Mouse (Mus musculus): ENCODE data around the gene Epha2. TPM values are rescaled to one million over a fixed set of nuclear protein-coding genes. Genes with fewer than 3 reads are reported as not detected.

The Epha2 gene
- polyA plus RNA-seq, 1 experiment from 2014 or later, result 2.6 TPM

GRCm38 (mm10) chr4:141306057-141306456 is 5.0 kb downstream of the Epha2 start:
- WGBS, result 49% methylated on average over 8 of the region's 8 CpGs
- Histone ChIP-seq H3K27me3 (peaks cover 34% of the 10 kb centered on the region), H3K4me3 (no peak overlapping the region)

DNA sequence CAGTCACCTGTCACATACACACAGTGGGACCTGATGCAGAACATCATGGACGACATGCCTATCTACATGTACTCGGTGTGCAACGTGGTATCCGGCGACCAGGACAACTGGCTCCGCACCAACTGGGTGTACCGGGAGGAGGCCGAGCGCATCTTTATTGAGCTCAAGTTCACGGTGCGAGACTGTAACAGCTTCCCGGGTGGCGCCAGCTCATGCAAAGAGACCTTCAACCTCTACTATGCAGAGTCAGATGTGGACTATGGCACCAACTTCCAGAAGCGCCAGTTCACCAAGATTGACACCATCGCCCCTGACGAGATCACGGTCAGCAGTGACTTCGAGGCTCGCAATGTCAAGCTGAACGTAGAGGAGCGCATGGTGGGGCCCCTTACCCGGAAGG is 7.3 kb downstream of the Epha2 start:
- peaks cover 58% of the 10 kb centered on the region for H3K4me1 ChIP-seq
- H3K4me3 ChIP-seq, result no peak overlapping the region
- H3K27ac ChIP-seq, result no peak overlapping the region
- H3K27me3 ChIP-seq, result peaks cover 10% of the 10 kb centered on the region
- no peak overlapping the region for H3K9ac ChIP-seq
- WGBS, result 95% methylated on average over 22 of the region's 22 CpGs
- H3K9me3 ChIP-seq, result no peaks in the 10 kb centered on the region
- no peak overlapping the region for H3K4me2 ChIP-seq
- no peak for ATAC-seq (ENCODE audit: insufficient number of reproducible peaks, insufficient read depth, low FRiP score, low TSS enrichment, low read depth)
- peaks cover 4% of the 10 kb centered on the region; the same call in 1 of the 2 replicates for H3K36me3 ChIP-seq

More at GRCm38 (mm10) chr4:141306057-141306456, 5.0 kb downstream of the Epha2 start:
- ATAC-seq (ENCODE audit: insufficient number of reproducible peaks, insufficient read depth, low FRiP score, low TSS enrichment, low read depth), result no peak
- Histone ChIP-seq H3K9me3 (no peaks in the 10 kb centered on the region), H3K9ac (0 out of 2 replicates have a peak overlapping the region, but pooled peaks have one; percentile 27), H3K4me2 (no peak overlapping the region), H3K36me3 (peaks cover 4% of the 10 kb centered on the region; the same call in 1 of the 2 replicates), H3K4me1 (peaks cover 54% of the 10 kb centered on the region), H3K27ac (no peak overlapping the region)

DNA sequence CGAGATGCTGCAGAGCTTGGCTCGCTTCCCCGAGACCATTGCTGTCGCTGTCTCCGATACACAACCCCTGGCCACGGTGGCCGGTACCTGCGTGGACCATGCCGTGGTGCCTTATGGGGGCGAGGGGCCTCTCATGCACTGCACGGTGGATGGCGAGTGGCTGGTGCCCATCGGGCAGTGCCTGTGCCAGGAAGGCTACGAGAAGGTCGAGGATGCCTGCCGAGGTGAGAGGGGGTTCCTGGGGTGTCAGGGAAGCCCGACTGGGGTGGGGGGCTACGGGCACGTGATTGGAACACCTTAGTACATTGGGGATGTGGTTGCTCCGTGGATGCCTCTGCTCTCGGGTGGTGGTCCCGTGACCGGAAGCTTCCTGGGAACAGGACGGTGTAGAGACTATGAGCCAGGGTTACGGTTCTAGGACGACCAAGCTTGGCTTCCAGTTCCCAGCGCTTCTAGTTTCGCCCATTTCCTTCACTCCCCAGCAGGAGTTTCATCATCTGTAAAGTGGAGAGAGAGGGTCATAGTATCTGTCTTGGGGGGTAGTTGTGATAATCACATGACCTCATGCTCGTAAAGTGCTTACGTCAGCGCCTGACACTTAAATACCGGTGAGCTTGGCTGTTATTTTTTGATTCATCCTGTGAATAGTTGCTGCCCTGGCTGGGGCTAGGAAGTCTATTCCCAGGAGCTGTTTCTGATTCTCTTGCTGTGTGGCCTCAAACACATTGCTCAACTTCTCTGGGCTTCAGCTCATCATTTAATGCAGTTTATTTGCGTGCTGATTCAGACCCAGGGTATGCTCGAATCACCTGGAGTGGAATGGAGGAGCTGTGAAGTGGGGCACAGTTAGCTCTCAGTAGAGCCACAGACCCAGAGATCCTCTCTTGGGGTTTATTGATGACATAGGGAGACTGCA is 8.1 kb downstream of the Epha2 start:
- peaks cover 3% of the 10 kb centered on the region for H3K27me3 ChIP-seq
- H3K4me3 ChIP-seq, result no peak overlapping the region
- peaks cover 58% of the 10 kb centered on the region for H3K4me1 ChIP-seq
- 91% methylated on average over 34 of the region's 34 CpGs for WGBS
- peaks cover 4% of the 10 kb centered on the region; the same call in 1 of the 2 replicates for H3K36me3 ChIP-seq
- H3K9me3 ChIP-seq, result no peaks in the 10 kb centered on the region
- H3K4me2 ChIP-seq, result no peak overlapping the region
- H3K27ac ChIP-seq, result 0 out of 2 replicates have a peak overlapping the region, but pooled peaks have one; percentile 49
- no peak overlapping the region for H3K9ac ChIP-seq
- no peak for ATAC-seq (ENCODE audit: insufficient number of reproducible peaks, insufficient read depth, low FRiP score, low TSS enrichment, low read depth)

- 0 out of 2 replicates have a peak overlapping the region, but pooled peaks have one; percentile 49 for H3K27ac ChIP-seq
- ATAC-seq (ENCODE audit: insufficient number of reproducible peaks, insufficient read depth, low FRiP score, low TSS enrichment, low read depth), result no peak
- H3K4me1 ChIP-seq, result peaks cover 57% of the 10 kb centered on the region
- H3K9ac ChIP-seq, result no peak overlapping the region
- peaks cover 4% of the 10 kb centered on the region; the same call in 1 of the 2 replicates for H3K36me3 ChIP-seq
- WGBS, result 36% methylated on average over 10 of the region's 10 CpGs
- H3K4me2 ChIP-seq, result no peak overlapping the region
- no peak overlapping the region for H3K4me3 ChIP-seq
- no peaks in the 10 kb centered on the region for H3K9me3 ChIP-seq
- no peaks in the 10 kb centered on the region for H3K27me3 ChIP-seq
Measured at GRCm38 (mm10) chr4:141309773-141310145, 8.7 kb downstream of the Epha2 start.

GRCm38 (mm10) chr4:141310191-141310606 is 9.2 kb downstream of the Epha2 start:
- 17% methylated on average over 8 of the region's 8 CpGs for WGBS
- Histone ChIP-seq H3K4me2 (peak overlapping the region; percentile 26; the same call in 1 of the 2 replicates), H3K9ac (no peak overlapping the region), H3K36me3 (peaks cover 4% of the 10 kb centered on the region; the same call in 1 of the 2 replicates), H3K4me3 (no peak overlapping the region), H3K27me3 (no peaks in the 10 kb centered on the region), H3K4me1 (peaks cover 57% of the 10 kb centered on the region), H3K27ac (peak overlapping the region; percentile 49; the same call in 1 of the 2 replicates), H3K9me3 (no peaks in the 10 kb centered on the region)
- no peak for ATAC-seq (ENCODE audit: insufficient number of reproducible peaks, insufficient read depth, low FRiP score, low TSS enrichment, low read depth)

DNA sequence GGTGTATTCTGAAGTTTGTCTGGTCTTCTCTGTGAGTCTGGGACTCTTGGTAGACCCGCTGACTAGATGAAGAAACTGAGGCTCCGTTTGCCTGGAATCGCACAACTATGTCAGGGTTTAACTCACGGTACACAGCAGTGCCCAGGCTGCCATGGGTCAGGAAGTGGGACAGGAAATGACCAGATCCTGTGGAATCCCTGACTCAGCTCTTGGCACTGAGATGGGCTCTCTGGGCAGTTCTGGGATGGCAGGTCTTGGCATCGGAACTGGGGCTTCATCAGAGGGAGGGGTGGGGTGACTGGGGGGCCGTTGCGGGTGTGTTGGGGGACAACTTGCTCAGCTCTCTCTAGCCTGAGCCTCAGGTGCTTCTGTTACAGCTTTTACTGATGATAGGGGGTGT is 10.0 kb downstream of the Epha2 start:
- Histone ChIP-seq H3K4me2 (no peak overlapping the region), H3K9me3 (no peaks in the 10 kb centered on the region), H3K27me3 (no peaks in the 10 kb centered on the region), H3K4me3 (no peak overlapping the region), H3K36me3 (peaks cover 4% of the 10 kb centered on the region; the same call in 1 of the 2 replicates), H3K4me1 (peaks cover 55% of the 10 kb centered on the region), H3K27ac (peak overlapping the region; percentile 49; the same call in 1 of the 2 replicates), H3K9ac (no peak overlapping the region)
- WGBS, result 71% methylated on average over 7 of the region's 7 CpGs
- no peak for ATAC-seq (ENCODE audit: insufficient number of reproducible peaks, insufficient read depth, low FRiP score, low TSS enrichment, low read depth)

GRCm38 (mm10) chr4:141311506-141311905 is 10.5 kb downstream of the Epha2 start:
- Histone ChIP-seq H3K36me3 (peaks cover 4% of the 10 kb centered on the region; the same call in 1 of the 2 replicates), H3K4me2 (no peak overlapping the region), H3K9ac (no peak overlapping the region), H3K4me3 (no peak overlapping the region), H3K27me3 (no peaks in the 10 kb centered on the region), H3K27ac (no peak overlapping the region; the same call in 1 of the 2 replicates), H3K9me3 (no peaks in the 10 kb centered on the region), H3K4me1 (peaks cover 51% of the 10 kb centered on the region)
- ATAC-seq (ENCODE audit: insufficient number of reproducible peaks, insufficient read depth, low FRiP score, low TSS enrichment, low read depth), result no peak
- WGBS, result 47% methylated on average over 6 of the region's 6 CpGs

GRCm38 (mm10) chr4:141311908-141312307 is 10.9 kb downstream of the Epha2 start:
- peaks cover 4% of the 10 kb centered on the region; the same call in 1 of the 2 replicates for H3K36me3 ChIP-seq

DNA sequence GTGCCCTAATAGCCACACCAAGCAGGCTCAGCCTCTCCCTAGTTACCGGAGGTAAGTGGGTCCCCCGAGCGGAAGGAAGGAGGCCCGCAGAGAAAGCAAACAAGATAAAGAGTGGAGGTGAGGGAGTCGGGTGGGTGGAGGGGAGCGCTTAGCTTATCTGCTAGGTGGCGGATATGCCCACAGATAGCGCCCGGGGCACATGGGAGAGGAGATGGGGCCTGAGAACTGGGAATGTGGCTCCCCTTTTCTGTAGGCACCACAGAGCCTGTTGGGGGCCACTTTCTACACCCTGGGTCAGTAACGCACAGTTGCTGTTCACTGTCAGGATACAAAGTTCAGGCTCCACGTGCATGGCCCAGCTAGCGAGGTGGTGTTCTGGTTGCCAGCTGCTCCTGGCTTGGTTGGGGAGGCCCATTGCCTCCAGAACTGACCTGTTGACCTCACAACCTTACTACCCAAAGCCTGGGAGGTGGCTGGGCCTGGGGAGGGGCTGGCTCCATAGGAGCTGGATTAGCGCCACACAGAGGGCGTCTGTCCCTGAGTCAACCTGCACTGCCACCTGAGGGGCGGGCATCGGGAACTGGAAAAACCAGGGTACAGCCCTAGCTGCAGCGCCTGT is 11.6 kb downstream of the Epha2 start:
- peaks cover 47% of the 10 kb centered on the region for H3K4me1 ChIP-seq

More at GRCm38 (mm10) chr4:141311908-141312307, 10.9 kb downstream of the Epha2 start:
- Histone ChIP-seq H3K4me3 (no peak overlapping the region), H3K27ac (no peak overlapping the region; the same call in 1 of the 2 replicates), H3K9me3 (no peaks in the 10 kb centered on the region), H3K4me1 (peaks cover 47% of the 10 kb centered on the region), H3K9ac (no peak overlapping the region), H3K27me3 (no peaks in the 10 kb centered on the region), H3K4me2 (no peak overlapping the region)
- no peak for ATAC-seq (ENCODE audit: insufficient number of reproducible peaks, insufficient read depth, low FRiP score, low TSS enrichment, low read depth)
- WGBS, result 72% methylated on average over 2 of the region's 2 CpGs

GRCm38 (mm10) chr4:141313481-141313880 is 12.4 kb downstream of the Epha2 start:
- no peak for ATAC-seq (ENCODE audit: insufficient number of reproducible peaks, insufficient read depth, low FRiP score, low TSS enrichment, low read depth)
- WGBS, result 53% methylated on average over 8 of the region's 8 CpGs
- H3K36me3 ChIP-seq, result peaks cover 8% of the 10 kb centered on the region
- H3K9ac ChIP-seq, result no peak overlapping the region
- no peak overlapping the region for H3K4me2 ChIP-seq
- H3K27ac ChIP-seq, result 0 out of 2 replicates have a peak overlapping the region, but pooled peaks have one; percentile 40
- H3K4me1 ChIP-seq, result peaks cover 47% of the 10 kb centered on the region
- H3K27me3 ChIP-seq, result no peaks in the 10 kb centered on the region
- no peaks in the 10 kb centered on the region for H3K9me3 ChIP-seq
- no peak overlapping the region for H3K4me3 ChIP-seq

More for the DNA sequence above, 11.6 kb downstream of the Epha2 start:
- no peak overlapping the region for H3K4me2 ChIP-seq
- no peak overlapping the region; the same call in 1 of the 2 replicates for H3K27ac ChIP-seq
- H3K4me3 ChIP-seq, result no peak overlapping the region
- 76% methylated on average over 17 of the region's 17 CpGs for WGBS
- H3K36me3 ChIP-seq, result peaks cover 4% of the 10 kb centered on the region; the same call in 1 of the 2 replicates
- no peaks in the 10 kb centered on the region for H3K27me3 ChIP-seq
- no peak for ATAC-seq (ENCODE audit: insufficient number of reproducible peaks, insufficient read depth, low FRiP score, low TSS enrichment, low read depth)
- H3K9me3 ChIP-seq, result no peaks in the 10 kb centered on the region
- no peak overlapping the region for H3K9ac ChIP-seq

DNA sequence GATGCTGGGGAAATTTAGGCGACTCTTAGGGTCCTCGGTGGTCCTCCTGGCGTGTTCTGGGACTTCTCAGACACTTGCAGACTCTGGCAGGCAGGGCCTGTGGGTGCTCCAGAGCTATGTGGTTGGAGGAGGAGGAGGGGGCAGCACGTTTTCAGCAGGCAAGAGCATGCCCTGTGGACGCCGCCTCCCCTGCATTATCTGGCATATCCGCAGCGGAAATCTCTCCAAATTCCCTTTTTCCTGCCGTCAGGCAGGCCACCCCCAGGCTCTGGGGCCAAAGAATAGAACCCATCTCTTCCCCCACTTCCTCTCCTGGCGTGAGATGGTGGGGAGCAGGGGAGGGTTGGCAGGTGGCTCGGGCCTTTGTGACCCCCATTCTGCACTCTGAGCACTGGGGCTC is 12.9 kb downstream of the Epha2 start:
- no peak overlapping the region for H3K4me3 ChIP-seq
- peaks cover 47% of the 10 kb centered on the region for H3K4me1 ChIP-seq
- no peak for ATAC-seq (ENCODE audit: insufficient number of reproducible peaks, insufficient read depth, low FRiP score, low TSS enrichment, low read depth)
- peaks cover 8% of the 10 kb centered on the region; the same call in 1 of the 2 replicates for H3K36me3 ChIP-seq
- peak overlapping the region; percentile 40; the same call in 1 of the 2 replicates for H3K27ac ChIP-seq
- no peak overlapping the region for H3K9ac ChIP-seq
- no peaks in the 10 kb centered on the region for H3K9me3 ChIP-seq
- 43% methylated on average over 11 of the region's 11 CpGs for WGBS
- H3K27me3 ChIP-seq, result no peaks in the 10 kb centered on the region
- H3K4me2 ChIP-seq, result no peak overlapping the region
